Comparison of ENCODE assay signal across 8 mouse cellular contexts in the genomic region with DNA sequence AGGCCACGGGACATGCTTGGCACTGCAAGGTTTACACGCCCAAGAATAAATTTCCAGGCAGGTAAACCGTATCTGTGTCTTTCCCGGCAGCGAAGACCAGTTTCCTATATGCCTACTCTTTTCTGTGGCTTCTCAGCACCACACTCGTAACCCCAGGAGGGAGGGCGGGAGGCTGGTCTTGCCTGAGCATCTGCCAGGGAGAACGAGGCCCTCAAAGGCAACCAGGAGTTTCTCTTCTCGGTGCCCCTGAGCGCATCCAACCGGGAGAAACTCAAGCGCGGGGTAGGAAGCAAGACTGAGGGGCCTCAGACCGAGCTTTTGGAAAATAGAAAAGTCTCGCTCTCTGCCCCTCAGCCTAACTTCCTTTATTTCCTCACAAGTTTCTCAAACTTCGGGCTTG. TPM values are rescaled to one million over a fixed set of nuclear protein-coding genes. Genes with fewer than 3 reads are reported as not detected.
DNase-seq lines count a peak whose midpoint lies in the region; ATAC-seq and TF ChIP-seq lines count a peak whose summit lies in the region.

No protein-coding gene starts in this region.

- peaks cover 13% of the 10 kb centered on the region for H3K79me2 ChIP-seq in MEL (ENCODE audit: control insufficient read depth, insufficient read depth, low read length, poor library complexity)

- TF ChIP-seq POLR2A in MEL (IDR thresholded peaks at IDR 0.05; ENCODE audit: control insufficient read depth in 1 of 2, insufficient read depth in 1 of 2, low read depth in 1 of 2, low read length in 2 of 2, poor library complexity in 1 of 2) = no peak

- no peak for TF ChIP-seq CTCF in layer of hippocampus, adult 2 months (conservative IDR thresholded peaks at IDR 0.05)
- TF ChIP-seq CTCF in MEL (IDR thresholded peaks at IDR 0.05 in 2 of 3, conservative IDR thresholded peaks at IDR 0.05 in 1 of 3; ENCODE audit: control insufficient read depth in 1 of 3, insufficient read depth in 1 of 3, low read depth in 2 of 3, low read length in 3 of 3, poor library complexity in 1 of 3, severe bottlenecking in 1 of 3) = no peak

- peak overlapping the region; percentile 84 for H3K9ac ChIP-seq in MEL (ENCODE audit: control insufficient read depth, low read depth, low read length, poor library complexity, severe bottlenecking)
- peak overlapping the region; percentile 76 for H3K9ac ChIP-seq in liver, embryonic 15.5 days
- H3K9ac ChIP-seq in stomach, embryonic 15.5 days = peak overlapping the region; percentile 47

- no peak for TF ChIP-seq EP300 in MEL (IDR thresholded peaks at IDR 0.05; ENCODE audit: low read depth in 1 of 2, low read length in 2 of 2)

- H3K36me3 ChIP-seq in MEL (ENCODE audit: control insufficient read depth in 1 of 2, insufficient read depth in 2 of 2, low read length in 2 of 2) = peaks cover 2 to 9% of the 10 kb centered on the region in 2 experiments; a peak in 3 of 4 replicates
- peaks cover 37% of the 10 kb centered on the region for H3K36me3 ChIP-seq in hindbrain, embryonic 10.5 days
- peaks cover 26% of the 10 kb centered on the region for H3K36me3 ChIP-seq in liver, embryonic 15.5 days (replicated peaks)
- peaks cover 16% of the 10 kb centered on the region for H3K36me3 ChIP-seq in stomach, embryonic 15.5 days

- H3K4me1 ChIP-seq in MEL (ENCODE audit: control insufficient read depth in 1 of 2, insufficient read depth in 2 of 2, low read length in 2 of 2) = peaks cover 0 to 2% of the 10 kb centered on the region in 2 experiments; a peak in 1 of 4 replicates
- peaks cover 14% of the 10 kb centered on the region for H3K4me1 ChIP-seq in hindbrain, embryonic 10.5 days (replicated peaks)
- H3K4me1 ChIP-seq in liver, embryonic 15.5 days (replicated peaks) = peaks cover 20% of the 10 kb centered on the region
- H3K4me1 ChIP-seq in stomach, embryonic 15.5 days = no peaks in the 10 kb centered on the region

- H3K27me3 ChIP-seq in MEL (ENCODE audit: control insufficient read depth in 1 of 2, insufficient read depth in 2 of 2, low read length in 2 of 2) = peaks cover 2 to 4% of the 10 kb centered on the region in 2 experiments; a peak in 3 of 4 replicates
- 0 out of 2 replicates have a peak, but pooled peaks cover 3% of the 10 kb centered on the region for H3K27me3 ChIP-seq in hindbrain, embryonic 10.5 days (ENCODE audit: insufficient read depth, poor library complexity, severe bottlenecking)
- H3K27me3 ChIP-seq in liver, embryonic 15.5 days = peaks cover 25% of the 10 kb centered on the region
- no peaks in the 10 kb centered on the region for H3K27me3 ChIP-seq in stomach, embryonic 15.5 days (replicated peaks)

- 3% methylated on average over 16 of the region's 16 CpGs for WGBS in hindbrain, embryonic 10.5 days
- 1% methylated on average over 16 of the region's 16 CpGs for WGBS in liver, embryonic 15.5 days (ENCODE audit: insufficient replicate concordance)
- 1% methylated on average over 16 of the region's 16 CpGs for WGBS in stomach, embryonic 15.5 days

- H3K9me3 ChIP-seq in MEL (replicated peaks; ENCODE audit: insufficient read depth, low read length) = no peaks in the 10 kb centered on the region
- no peaks in the 10 kb centered on the region for H3K9me3 ChIP-seq in hindbrain, embryonic 10.5 days
- H3K9me3 ChIP-seq in liver, embryonic 15.5 days (replicated peaks) = no peaks in the 10 kb centered on the region
- no peaks in the 10 kb centered on the region for H3K9me3 ChIP-seq in stomach, embryonic 15.5 days

- ATAC-seq in liver, embryonic 15.5 days (ENCODE audit: insufficient read depth) = peak; percentile 43
- ATAC-seq in stomach, embryonic 15.5 days (ENCODE audit: insufficient read depth, low FRiP score, low read depth) = no peak

- peak overlapping the region; percentile 91 for H3K4me3 ChIP-seq in layer of hippocampus, adult 2 months
- H3K4me3 ChIP-seq in MEL (ENCODE audit: control insufficient read depth in 1 of 2, insufficient read depth in 1 of 2, low read depth in 2 of 2, low read length in 2 of 2) = peak overlapping the region; percentile 64 to 74
- peak overlapping the region; percentile 85 for H3K4me3 ChIP-seq in hindbrain, embryonic 10.5 days
- peak overlapping the region; percentile 78 for H3K4me3 ChIP-seq in liver, embryonic 15.5 days (replicated peaks)
- H3K4me3 ChIP-seq in stomach, embryonic 15.5 days (replicated peaks) = peak overlapping the region; percentile 68

- H3K4me2 ChIP-seq in liver, embryonic 15.5 days = peak overlapping the region; percentile 84
- H3K4me2 ChIP-seq in stomach, embryonic 15.5 days = peak overlapping the region; percentile 82

- peak overlapping the region; percentile 92 for H3K27ac ChIP-seq in layer of hippocampus, adult 2 months
- peak overlapping the region; percentile 38 for H3K27ac ChIP-seq in MEL (ENCODE audit: control insufficient read depth, low read depth, low read length)
- peak overlapping the region; percentile 94 for H3K27ac ChIP-seq in hindbrain, embryonic 10.5 days
- H3K27ac ChIP-seq in liver, embryonic 15.5 days (replicated peaks) = peak overlapping the region; percentile 86
- H3K27ac ChIP-seq in stomach, embryonic 15.5 days = peak overlapping the region; percentile 85

- no peak for DNase-seq in layer of hippocampus, adult 2 months (ENCODE audit: low spot score in 2 of 2)
- DNase-seq in layer of hippocampus, adult 11-12 months (ENCODE audit: low spot score) = no peak
- no peak for DNase-seq in MEL (ENCODE audit: low read depth, low spot score)
- DNase-seq in cerebellum, adult 9-11 months = peak; percentile 41
- no peak for DNase-seq in hindbrain, embryonic 10.5 days (ENCODE audit: low spot score)
- no peak for DNase-seq in layer of hippocampus, adult 18-20 months (ENCODE audit: low spot score in 2 of 2)

- no peak for TF ChIP-seq RAD21 in MEL (IDR thresholded peaks at IDR 0.05; ENCODE audit: low read depth, low read length)

TF ChIP-seq in MEL, 35 proteins besides CTCF, POLR2A, EP300 and RAD21:
- TF ChIP-seq RCOR1 (IDR thresholded peaks at IDR 0.05; ENCODE audit: low read depth, low read length) (no peak), TAL1 (IDR thresholded peaks at IDR 0.05; ENCODE audit: low read length) (no peak), NRF1 (IDR thresholded peaks at IDR 0.05; ENCODE audit: insufficient read depth, low read depth, low read length, poor library complexity, severe bottlenecking) (no peak), SMC3 (IDR thresholded peaks at IDR 0.05; ENCODE audit: low read depth, low read length) (no peak), JUND (IDR thresholded peaks at IDR 0.05; ENCODE audit: low read depth, low read length) (no peak), SIN3A (IDR thresholded peaks at IDR 0.05; ENCODE audit: low read length) (no peak)
TF ChIP-seq in MEL: peak in this region for 0.

RNA-seq across cellular contexts. Expression of a gene that starts 0.4 kb away (rescaled TPM):
- total RNA-seq in layer of hippocampus, adult 2 months (2021) = 10 to 100 TPM; 18.1 to 20.1 TPM
- total RNA-seq in MEL (2012; rRNA removed) = 21.0 and 21.5 TPM in 2 replicates
- 100 to 1,000 TPM in 1 of 2 experiments, 10 to 100 TPM in 1; 21.6 to 140 TPM for polyA plus RNA-seq in MEL (2012; ENCODE audit: insufficient read depth in 1 of 2, insufficient read length in 2 of 2, low read depth in 1 of 2, low replicate concordance in 2 of 2, missing spikeins in 1 of 2)
- 37.1 and 57.0 TPM in 2 replicates for polyA plus RNA-seq in hindbrain, embryonic 10.5 days (2016; fragmentation: Nextera tagmentation; extraction: Ambion mirVana)
- polyA plus RNA-seq in liver, embryonic 15.5 days (2015; fragmentation: Nextera tagmentation; extraction: Ambion mirVana) = 18.4 and 21.0 TPM in 2 replicates
- 62.3 and 66.1 TPM in 2 replicates for polyA plus RNA-seq in stomach, embryonic 15.5 days (2015; fragmentation: Nextera tagmentation; extraction: Ambion mirVana)
- total RNA-seq in layer of hippocampus, adult 18-20 months (2021) = 10 to 100 TPM; 20.3 to 21.1 TPM

Comparison
In these comparisons a context has a peak if more than half of its experiments do, and no peak if none do; other contexts are left out.
1. H3K27ac ChIP-seq: peak in every context shown above with its lines; median percentile 94 in hindbrain, embryonic 10.5 days; 92 in layer of hippocampus, adult 2 months; 86 in liver, embryonic 15.5 days; 85 in stomach, embryonic 15.5 days; 38 in MEL.